Mouse (Mus musculus): ENCODE results near the gene Mia.
A peak's percentile ranks its signal among the peaks of the same experiment; 100 is the strongest.

The Mia gene

GRCm38 (mm10) chr7:27180837-27181695 is at the start of gene Mia, which contains the start of gene Gm21983:
Gene Mia (minus strand): TSS chr7:27181157.
Gene Gm21983 (minus strand): TSS chr7:27181086.
- no peak for DNase-seq

- no peak for DNase-seq
Measured at GRCm38 (mm10) chr7:27228865-27229264, 47.9 kb upstream of the Mia start.

DNA sequence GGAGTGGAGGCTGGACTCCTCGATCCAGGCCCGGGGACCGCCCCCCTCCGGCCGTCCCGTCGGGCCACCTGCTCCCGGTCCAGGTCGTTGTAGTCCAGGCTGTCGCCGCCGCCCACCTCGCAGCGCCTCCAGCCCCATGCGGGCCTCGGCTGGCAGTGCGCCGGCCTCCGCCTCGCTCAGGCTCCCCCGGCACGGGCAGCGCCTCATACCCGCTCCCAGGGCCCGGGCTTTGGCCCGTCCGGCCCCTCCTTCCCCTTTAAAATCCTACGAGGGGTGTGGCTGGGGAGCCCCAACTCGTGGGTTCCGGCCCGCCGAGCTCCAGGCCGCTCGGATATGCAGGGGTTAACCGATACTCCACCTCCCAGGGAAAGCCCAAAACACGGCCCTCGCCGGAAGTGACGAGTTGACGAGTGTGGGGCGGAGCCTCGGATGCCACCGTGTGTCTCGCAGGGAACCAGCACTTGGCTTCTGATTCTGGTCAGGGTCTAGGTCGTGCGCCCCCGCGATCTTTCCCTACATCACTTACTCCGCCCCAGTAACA is 47.4 kb upstream of the Mia start, which contains the start of gene Itpkc:
Itpkc (minus strand) TSS at position 381 of the 541 bp plus-strand sequence.
- peak; percentile 83 for DNase-seq

DNA sequence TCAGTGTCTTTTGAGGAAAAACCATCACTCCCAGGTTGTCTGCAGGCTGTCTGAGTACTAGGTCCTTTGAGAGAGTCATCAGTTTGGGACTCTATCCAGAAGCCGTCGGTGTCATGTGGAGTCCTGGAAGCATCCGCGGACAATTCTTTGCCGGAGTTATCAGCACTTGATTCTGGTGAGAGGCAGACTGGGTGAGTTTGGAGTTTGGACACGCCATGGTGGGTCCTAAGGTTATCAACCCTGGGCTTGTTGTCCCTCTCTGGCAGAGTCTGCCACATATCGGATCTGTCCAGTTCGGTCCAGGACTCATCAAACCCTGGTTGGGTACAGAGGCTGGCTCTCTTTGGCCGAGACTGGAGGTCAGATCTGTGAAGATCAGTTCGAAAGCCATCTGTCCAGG is 46.7 kb upstream of the Mia start:
- DNase-seq, result peak; percentile 44

DNA sequence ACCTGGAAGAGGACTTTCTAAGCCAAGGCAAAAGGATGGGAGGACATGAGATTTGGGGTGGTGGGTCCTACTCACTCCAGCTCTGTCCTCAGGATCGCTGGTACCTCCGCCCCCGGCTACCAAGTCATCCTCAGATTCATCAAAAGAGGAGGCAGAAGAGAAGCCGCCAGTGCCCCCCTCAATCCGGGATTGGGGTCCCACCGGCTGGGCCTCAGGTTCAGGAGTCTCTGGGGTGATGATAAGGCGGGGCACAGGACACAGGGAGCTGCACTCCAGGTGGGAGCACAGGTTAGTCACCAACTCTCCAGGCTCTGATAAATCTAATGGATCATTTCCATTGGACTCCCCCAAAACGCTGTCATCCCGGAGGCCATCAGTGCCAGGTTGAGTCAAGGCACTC is 46.3 kb upstream of the Mia start:
- no peak for DNase-seq

DNA sequence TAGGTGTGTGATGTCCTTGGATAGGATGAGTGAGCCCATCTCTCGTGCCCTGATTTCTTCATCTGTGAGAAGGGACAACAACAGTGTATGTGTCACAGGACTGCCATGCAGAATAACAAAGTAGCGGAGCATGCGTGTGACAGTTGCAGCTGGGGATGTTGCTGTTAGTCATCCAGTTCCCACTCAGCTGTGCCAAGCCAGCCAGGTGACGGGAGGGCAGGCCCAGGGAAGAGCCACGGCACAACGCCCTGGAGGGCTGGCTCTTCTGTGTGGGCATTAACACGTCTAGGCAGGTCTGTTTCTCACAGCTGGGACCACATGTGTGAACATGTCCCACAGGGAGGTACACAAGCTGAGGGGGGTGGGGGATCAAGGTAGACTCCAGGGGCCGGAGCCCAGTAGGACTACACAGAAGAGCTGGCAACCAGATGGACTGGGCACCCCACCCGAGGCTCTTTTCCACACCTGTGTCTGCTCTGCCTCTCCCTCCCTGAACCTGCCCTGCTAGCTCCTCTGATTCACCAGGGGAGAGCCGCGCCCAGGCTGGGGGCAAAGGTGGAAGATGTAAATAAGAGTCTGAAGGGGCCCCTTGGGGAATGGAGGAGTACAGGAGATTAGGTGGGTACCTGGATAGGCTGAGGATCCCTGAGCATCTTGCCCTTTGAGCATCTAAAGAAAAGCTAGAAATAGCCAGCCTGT is 44.1 kb upstream of the Mia start:
- peak; percentile 38 for DNase-seq

GRCm38 (mm10) chr7:27222538-27222937 is 41.6 kb upstream of the Mia start:
- no peak for DNase-seq

GRCm38 (mm10) chr7:27221939-27222338 is 41.0 kb upstream of the Mia start:
- DNase-seq, result no peak

DNA sequence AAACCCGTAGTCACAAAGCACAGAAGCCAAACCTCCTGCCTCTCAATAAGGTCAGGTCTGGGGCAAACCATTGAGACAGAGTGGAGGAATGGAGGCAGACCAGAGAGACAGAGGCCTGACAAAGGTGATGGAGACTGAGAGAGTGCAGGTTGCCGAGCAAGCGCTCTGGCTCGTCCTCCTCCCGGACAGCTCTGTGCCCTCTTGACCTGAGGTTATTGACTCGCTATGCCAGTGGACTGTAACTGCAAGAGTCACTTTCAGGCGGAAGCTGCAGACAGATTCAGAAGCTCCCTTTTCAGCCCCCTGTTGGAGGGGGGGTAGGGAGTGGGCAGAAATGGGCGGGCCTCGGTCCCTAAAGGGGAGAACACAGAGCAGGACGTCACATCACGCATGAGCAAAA is 39.0 kb upstream of the Mia start:
- DNase-seq, result no peak

GRCm38 (mm10) chr7:27218586-27218985 is 37.6 kb upstream of the Mia start:
- DNase-seq, result peak; percentile 56

- DNase-seq, result no peak
Measured at GRCm38 (mm10) chr7:27212626-27213025, 31.7 kb upstream of the Mia start.

GRCm38 (mm10) chr7:27203730-27204449 is 22.9 kb upstream of the Mia start:
- DNase-seq, result no peak

- no peak for DNase-seq
Measured at GRCm38 (mm10) chr7:27198779-27199178, 17.8 kb upstream of the Mia start.

- no peak for DNase-seq
Measured at GRCm38 (mm10) chr7:27198355-27198754, 17.4 kb upstream of the Mia start.

GRCm38 (mm10) chr7:27197634-27198033 is 16.7 kb upstream of the Mia start:
- DNase-seq, result no peak

GRCm38 (mm10) chr7:27197136-27197535 is 16.2 kb upstream of the Mia start:
- no peak for DNase-seq

- DNase-seq, result peak; percentile 94
Measured at GRCm38 (mm10) chr7:27195681-27196611, 15.0 kb upstream of the Mia start, which contains the start of the genes BC024978 and Snrpa. Gene BC024978 (plus strand): TSS chr7:27195781. Gene Snrpa (minus strand): TSS chr7:27196271.

- DNase-seq, result no peak
Measured at GRCm38 (mm10) chr7:27193731-27194130, 12.8 kb upstream of the Mia start.

- DNase-seq, result no peak
Measured at GRCm38 (mm10) chr7:27192434-27192833, 11.5 kb upstream of the Mia start.

- DNase-seq, result no peak
Measured at GRCm38 (mm10) chr7:27189271-27189931, 8.4 kb upstream of the Mia start.

- DNase-seq, result no peak
Measured at GRCm38 (mm10) chr7:27185986-27186385, 5.0 kb upstream of the Mia start.

All from cerebellum, adult 11 months (tissue).